Mouse (Mus musculus) G1E (cell line): ENCODE data around the gene BC051019.

Experiments used
- CTCF ChIP-seq: IDR thresholded peaks from 2 replicates; pipeline ENCODE4 v1.5.1; 2012; ENCODE audit warnings: low read depth, low read length, inconsistent platforms, mixed read lengths
- GATA1 ChIP-seq: IDR thresholded peaks from 2 replicates; pipeline ENCODE4 v1.6.1; 2012; ENCODE audit warnings: borderline replicate concordance, low read length, inconsistent platforms, mixed read lengths
- GATA2 ChIP-seq: IDR thresholded peaks from 2 replicates; pipeline ENCODE4 v1.6.1; 2012; ENCODE audit warnings: low read depth, low read length, inconsistent platforms, borderline replicate concordance
- POLR2AphosphoS5 ChIP-seq: IDR thresholded peaks from 2 replicates; pipeline ENCODE4 v1.6.1; 2012; ENCODE audit warnings: low read depth, low read length, inconsistent platforms; ENCODE audit not compliant: insufficient replicate concordance
- TAL1 ChIP-seq: conservative IDR thresholded peaks from 2 replicates; pipeline ENCODE4 v1.6.1; 2012; ENCODE audit warnings: low read depth, low read length, inconsistent platforms, mixed read lengths

GRCm38 (mm10) chr7:109723114-109723513 lies 536 bp downstream of the BC051019 start:
- TF ChIP-seq CTCF (no peak), TAL1 (no peak), POLR2AphosphoS5 (no peak), GATA1 (no peak), GATA2 (no peak)
